Mouse (Mus musculus): ENCODE data around the gene Mcoln3. TPM values are rescaled to one million over a fixed set of nuclear protein-coding genes. Genes with fewer than 3 reads are reported as not detected.

Gene Mcoln3
- polyA plus RNA-seq, 1 experiment = 0.39 TPM

DNA sequence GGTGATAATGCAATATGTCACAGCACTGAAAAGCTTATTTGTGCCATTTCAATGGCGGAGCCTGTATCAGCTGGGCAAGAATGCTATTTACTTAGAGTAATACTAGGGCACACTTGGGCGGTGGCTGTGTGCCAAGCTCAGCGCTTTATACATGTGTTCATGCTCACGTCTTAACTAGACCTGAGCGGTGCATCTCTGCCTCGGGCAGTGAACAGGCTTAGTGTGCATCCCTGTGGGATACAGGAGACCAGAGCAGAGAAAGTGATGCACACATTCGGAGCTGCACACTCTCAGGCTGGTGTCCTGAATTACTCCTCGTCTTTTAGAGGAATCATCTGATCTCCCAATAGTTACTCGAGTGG is 6.2 kb downstream of the Mcoln3 start:
- Histone ChIP-seq H3K36me3 (replicated peaks; ENCODE audit: low read length) (no peaks in the 10 kb centered on the region), H3K27me3 (replicated peaks) (peaks cover 9% of the 10 kb centered on the region), H3K4me1 (peaks cover 3% of the 10 kb centered on the region; the same call in 1 of the 2 replicates), H3K4me3 (replicated peaks) (no peak overlapping the region), H3K9me3 (no peaks in the 10 kb centered on the region)
- TF ChIP-seq FLI1 (IDR thresholded peaks at IDR 0.05; ENCODE audit: low read length) (no peak), GATA1 (IDR thresholded peaks at IDR 0.05; ENCODE audit: borderline replicate concordance, low read length) (no peak)

DNA sequence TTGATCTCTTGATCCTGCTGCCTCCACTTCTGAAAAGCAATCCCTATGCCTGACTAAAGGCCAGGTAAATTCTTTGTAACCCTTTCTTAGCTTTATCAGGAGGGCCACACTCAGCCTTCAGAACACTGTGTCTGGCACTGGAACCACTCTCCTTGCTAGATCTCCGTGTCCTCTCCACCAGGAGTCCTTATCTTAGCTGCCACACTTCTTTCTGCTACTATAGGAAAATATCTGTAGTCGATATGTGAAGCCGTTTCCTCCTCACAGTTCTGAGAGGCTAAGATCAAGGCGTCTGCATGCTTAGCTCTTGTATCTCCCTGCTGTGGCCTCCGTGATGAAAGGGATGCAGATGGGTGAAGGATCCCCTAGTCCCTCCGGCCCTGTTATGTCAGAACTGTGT is 10.0 kb downstream of the Mcoln3 start:
- no peaks in the 10 kb centered on the region for H3K36me3 ChIP-seq (replicated peaks; ENCODE audit: low read length)
- peaks cover 6% of the 10 kb centered on the region; the same call in 1 of the 2 replicates for H3K4me1 ChIP-seq
- no peaks in the 10 kb centered on the region for H3K9me3 ChIP-seq
- H3K4me3 ChIP-seq (replicated peaks) = no peak overlapping the region
- H3K27me3 ChIP-seq (replicated peaks) = peaks cover 20% of the 10 kb centered on the region
- TF ChIP-seq GATA1 (IDR thresholded peaks at IDR 0.05; ENCODE audit: borderline replicate concordance, low read length) (no peak), FLI1 (IDR thresholded peaks at IDR 0.05; ENCODE audit: low read length) (no peak)

DNA sequence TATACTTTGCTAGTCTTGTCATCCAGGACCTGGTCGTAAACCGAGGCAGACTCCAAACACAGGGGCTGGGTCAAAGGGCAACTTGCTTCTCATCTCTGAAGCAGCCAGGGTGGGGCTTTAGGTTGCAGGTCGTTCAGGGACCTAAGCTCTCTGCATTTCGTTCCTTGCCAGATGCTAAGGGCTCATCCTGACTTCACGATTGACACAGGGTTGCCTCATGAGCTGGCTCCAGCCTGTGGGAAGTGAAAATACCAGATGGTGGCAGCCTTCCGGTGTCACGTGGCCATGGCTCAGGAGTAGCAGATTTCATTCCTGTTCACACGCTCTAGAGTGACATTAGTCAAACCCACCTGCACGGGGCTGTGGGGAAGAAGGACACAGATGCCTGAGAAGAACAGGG is 17.6 kb downstream of the Mcoln3 start:
- H3K4me3 ChIP-seq (replicated peaks) = no peak overlapping the region
- H3K27me3 ChIP-seq (replicated peaks) = peaks cover 11% of the 10 kb centered on the region
- no peak for TF ChIP-seq FLI1 (IDR thresholded peaks at IDR 0.05; ENCODE audit: low read length)
- no peak for TF ChIP-seq GATA1 (IDR thresholded peaks at IDR 0.05; ENCODE audit: borderline replicate concordance, low read length)
- H3K36me3 ChIP-seq (replicated peaks; ENCODE audit: low read length) = no peaks in the 10 kb centered on the region
- H3K9me3 ChIP-seq = no peaks in the 10 kb centered on the region
- H3K4me1 ChIP-seq = 0 out of 2 replicates have a peak, but pooled peaks cover 3% of the 10 kb centered on the region

GRCm38 (mm10) chr3:146135417-146135816 is 18.2 kb downstream of the Mcoln3 start:
- TF ChIP-seq FLI1 (IDR thresholded peaks at IDR 0.05; ENCODE audit: low read length) = no peak

GRCm38 (mm10) chr3:146136422-146136821 is 19.2 kb downstream of the Mcoln3 start:
- no peak overlapping the region for H3K4me3 ChIP-seq (replicated peaks)
- no peaks in the 10 kb centered on the region for H3K4me1 ChIP-seq
- no peaks in the 10 kb centered on the region for H3K9me3 ChIP-seq
- no peaks in the 10 kb centered on the region for H3K36me3 ChIP-seq (replicated peaks; ENCODE audit: low read length)
- TF ChIP-seq GATA1 (IDR thresholded peaks at IDR 0.05; ENCODE audit: borderline replicate concordance, low read length) (no peak), FLI1 (IDR thresholded peaks at IDR 0.05; ENCODE audit: low read length) (no peak)
- H3K27me3 ChIP-seq (replicated peaks) = peaks cover 5% of the 10 kb centered on the region

More at GRCm38 (mm10) chr3:146135417-146135816, 18.2 kb downstream of the Mcoln3 start:
- no peaks in the 10 kb centered on the region for H3K9me3 ChIP-seq
- H3K36me3 ChIP-seq (replicated peaks; ENCODE audit: low read length) = no peaks in the 10 kb centered on the region
- 0 out of 2 replicates have a peak, but pooled peaks cover 3% of the 10 kb centered on the region for H3K4me1 ChIP-seq
- peaks cover 8% of the 10 kb centered on the region for H3K27me3 ChIP-seq (replicated peaks)
- H3K4me3 ChIP-seq (replicated peaks) = no peak overlapping the region

- TF ChIP-seq FLI1 (IDR thresholded peaks at IDR 0.05; ENCODE audit: low read length) (no peak), GATA1 (IDR thresholded peaks at IDR 0.05; ENCODE audit: borderline replicate concordance, low read length) (no peak)
- no peak overlapping the region for H3K4me3 ChIP-seq (replicated peaks)
- no peaks in the 10 kb centered on the region for H3K4me1 ChIP-seq
- H3K36me3 ChIP-seq (replicated peaks; ENCODE audit: low read length) = no peaks in the 10 kb centered on the region
- H3K27me3 ChIP-seq (replicated peaks) = peaks cover 12% of the 10 kb centered on the region
- H3K9me3 ChIP-seq = peaks cover 4% of the 10 kb centered on the region; the same call in 1 of the 2 replicates
Measured at GRCm38 (mm10) chr3:146140276-146140675, 23.0 kb downstream of the Mcoln3 start.

- Histone ChIP-seq H3K9me3 (peaks cover 7% of the 10 kb centered on the region; the same call in 1 of the 2 replicates), H3K4me3 (replicated peaks) (no peak overlapping the region), H3K4me1 (peaks cover 9% of the 10 kb centered on the region), H3K27me3 (replicated peaks) (peaks cover 17% of the 10 kb centered on the region), H3K36me3 (replicated peaks; ENCODE audit: low read length) (no peaks in the 10 kb centered on the region)
- TF ChIP-seq FLI1 (IDR thresholded peaks at IDR 0.05; ENCODE audit: low read length) = no peak
- no peak for TF ChIP-seq GATA1 (IDR thresholded peaks at IDR 0.05; ENCODE audit: borderline replicate concordance, low read length)
Measured at GRCm38 (mm10) chr3:146142523-146142922, 25.3 kb downstream of the Mcoln3 start.

DNA sequence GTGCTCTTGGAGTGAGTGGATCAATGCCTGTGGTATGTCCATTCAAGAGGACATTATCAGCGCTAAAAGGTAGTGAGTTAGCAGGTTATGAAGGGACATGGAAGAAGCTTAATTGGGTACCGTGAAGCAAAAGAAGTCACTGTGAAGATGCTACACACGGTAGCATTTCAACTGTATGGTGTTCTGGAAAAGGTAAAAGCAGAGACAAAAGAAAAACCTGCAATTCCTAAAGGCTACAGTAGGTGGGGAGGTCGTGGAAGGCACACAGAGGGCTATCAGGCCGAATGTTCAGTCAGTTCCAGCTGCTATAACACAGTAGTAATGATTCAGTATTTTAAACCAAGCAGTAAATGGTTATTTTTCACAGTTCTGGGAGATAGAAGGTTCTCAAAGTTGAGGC is 28.3 kb downstream of the Mcoln3 start:
- H3K36me3 ChIP-seq (replicated peaks; ENCODE audit: low read length) = no peaks in the 10 kb centered on the region
- peaks cover 36% of the 10 kb centered on the region for H3K27me3 ChIP-seq (replicated peaks)
- H3K4me1 ChIP-seq = peaks cover 23% of the 10 kb centered on the region
- H3K4me3 ChIP-seq (replicated peaks) = no peak overlapping the region
- peaks cover 7% of the 10 kb centered on the region; the same call in 1 of the 2 replicates for H3K9me3 ChIP-seq
- no peak for TF ChIP-seq FLI1 (IDR thresholded peaks at IDR 0.05; ENCODE audit: low read length)
- TF ChIP-seq GATA1 (IDR thresholded peaks at IDR 0.05; ENCODE audit: borderline replicate concordance, low read length) = no peak

GRCm38 (mm10) chr3:146146131-146146530 is 28.9 kb downstream of the Mcoln3 start:
- H3K4me3 ChIP-seq (replicated peaks) = no peak overlapping the region
- TF ChIP-seq FLI1 (IDR thresholded peaks at IDR 0.05; ENCODE audit: low read length) = no peak
- no peak for TF ChIP-seq GATA1 (IDR thresholded peaks at IDR 0.05; ENCODE audit: borderline replicate concordance, low read length)
- peaks cover 7% of the 10 kb centered on the region; the same call in 1 of the 2 replicates for H3K9me3 ChIP-seq
- H3K36me3 ChIP-seq (replicated peaks; ENCODE audit: low read length) = no peaks in the 10 kb centered on the region
- H3K27me3 ChIP-seq (replicated peaks) = peaks cover 41% of the 10 kb centered on the region
- peaks cover 26% of the 10 kb centered on the region for H3K4me1 ChIP-seq

DNA sequence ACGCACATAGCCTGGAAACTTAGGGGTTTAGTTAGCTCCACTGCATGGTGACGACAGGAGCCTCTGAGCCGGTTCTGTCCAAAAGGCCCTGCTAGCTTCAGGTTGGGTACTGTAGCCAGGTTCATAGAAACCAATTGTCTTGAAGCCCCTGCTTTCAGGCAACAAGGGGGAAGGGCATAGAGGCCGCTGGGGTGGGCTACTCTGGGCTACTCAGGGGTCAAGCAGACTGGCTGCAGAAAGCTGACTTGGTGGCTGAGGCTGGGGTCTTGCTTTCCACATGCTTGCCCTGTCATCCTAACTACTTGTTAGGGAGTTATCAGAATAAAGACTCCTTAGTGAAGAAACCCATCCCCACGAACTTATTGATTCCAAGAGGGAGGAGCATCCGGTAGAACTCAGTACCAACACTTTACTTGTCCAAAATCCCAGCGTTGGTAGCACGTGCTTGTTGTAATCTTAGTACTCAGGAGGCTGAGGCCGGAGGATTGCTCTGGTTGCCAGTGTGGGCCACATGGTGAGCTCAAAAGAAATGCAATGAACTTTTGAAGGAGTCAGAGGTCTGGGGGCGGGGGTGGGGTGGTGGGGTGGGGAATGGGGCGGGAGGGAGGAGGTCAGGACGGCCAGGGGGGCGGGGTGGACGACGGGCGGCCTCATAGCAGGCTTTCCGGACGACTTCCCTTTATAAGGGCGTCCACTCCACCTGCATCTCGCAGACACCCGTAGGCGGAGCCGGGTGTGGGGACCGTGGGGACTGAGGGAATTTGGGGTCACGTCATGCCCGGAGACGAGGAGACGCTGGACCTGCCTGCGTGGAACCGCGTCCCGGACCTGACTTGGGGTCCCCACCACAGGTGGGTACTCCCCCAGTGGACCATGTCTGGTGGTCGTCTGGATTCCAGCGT is 32.2 kb downstream of the Mcoln3 start, which contains the start of gene Mcoln2:
TSS of gene Mcoln2 (plus strand) at position 678 of the 902 bp plus-strand sequence.
- Histone ChIP-seq H3K36me3 (replicated peaks; ENCODE audit: low read length) (no peaks in the 10 kb centered on the region), H3K9me3 (peaks cover 4% of the 10 kb centered on the region; the same call in 1 of the 2 replicates), H3K4me3 (replicated peaks) (peak within 1 kb of the TSS; percentile 91), H3K4me1 (peaks cover 40% of the 10 kb centered on the region), H3K27me3 (replicated peaks) (peaks cover 48% of the 10 kb centered on the region)
- TF ChIP-seq GATA1 (IDR thresholded peaks at IDR 0.05; ENCODE audit: borderline replicate concordance, low read length) (no peak), FLI1 (IDR thresholded peaks at IDR 0.05; ENCODE audit: low read length) (no peak)

Measured in megakaryocyte, embryonic 14.5 days (primary cell).